Mouse (Mus musculus): ENCODE data around the gene Tmem184a.

The Tmem184a gene

DNA sequence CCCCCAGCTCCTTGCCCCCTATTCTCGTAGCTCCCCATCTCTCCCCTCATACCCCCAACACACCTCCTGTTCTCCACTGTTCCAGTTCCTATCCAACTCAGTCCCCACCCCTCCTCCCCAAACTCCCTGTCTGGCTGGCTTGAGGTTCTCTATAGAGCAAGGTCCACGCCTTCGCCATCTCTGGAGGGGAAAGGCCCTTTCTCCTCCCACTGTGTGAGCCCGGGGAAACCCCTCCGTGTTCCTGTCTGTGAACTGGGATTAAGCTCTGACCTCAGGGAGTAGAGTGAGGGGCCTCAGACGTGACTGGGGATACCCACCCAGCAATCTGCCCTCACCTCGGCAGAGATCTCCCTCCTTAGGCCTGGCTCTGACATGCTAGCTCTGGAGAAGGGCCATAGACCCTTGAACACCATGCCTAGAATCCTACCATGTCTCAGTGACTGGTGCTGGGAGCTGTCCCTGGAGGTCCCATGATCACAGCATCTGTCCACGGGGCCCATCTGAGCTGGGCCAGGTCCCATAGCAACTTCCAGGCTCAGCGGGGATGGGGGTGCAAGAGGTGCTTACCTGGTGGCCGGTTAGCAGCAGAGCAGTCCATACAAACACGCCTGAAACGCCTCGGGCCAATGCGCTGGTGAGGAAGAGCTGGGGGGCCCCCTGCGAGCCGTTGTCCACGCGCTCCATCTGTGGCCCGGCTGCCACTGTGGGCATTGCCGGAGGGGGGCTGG is 7.2 kb downstream of the Tmem184a start:
- no peak for DNase-seq

DNA sequence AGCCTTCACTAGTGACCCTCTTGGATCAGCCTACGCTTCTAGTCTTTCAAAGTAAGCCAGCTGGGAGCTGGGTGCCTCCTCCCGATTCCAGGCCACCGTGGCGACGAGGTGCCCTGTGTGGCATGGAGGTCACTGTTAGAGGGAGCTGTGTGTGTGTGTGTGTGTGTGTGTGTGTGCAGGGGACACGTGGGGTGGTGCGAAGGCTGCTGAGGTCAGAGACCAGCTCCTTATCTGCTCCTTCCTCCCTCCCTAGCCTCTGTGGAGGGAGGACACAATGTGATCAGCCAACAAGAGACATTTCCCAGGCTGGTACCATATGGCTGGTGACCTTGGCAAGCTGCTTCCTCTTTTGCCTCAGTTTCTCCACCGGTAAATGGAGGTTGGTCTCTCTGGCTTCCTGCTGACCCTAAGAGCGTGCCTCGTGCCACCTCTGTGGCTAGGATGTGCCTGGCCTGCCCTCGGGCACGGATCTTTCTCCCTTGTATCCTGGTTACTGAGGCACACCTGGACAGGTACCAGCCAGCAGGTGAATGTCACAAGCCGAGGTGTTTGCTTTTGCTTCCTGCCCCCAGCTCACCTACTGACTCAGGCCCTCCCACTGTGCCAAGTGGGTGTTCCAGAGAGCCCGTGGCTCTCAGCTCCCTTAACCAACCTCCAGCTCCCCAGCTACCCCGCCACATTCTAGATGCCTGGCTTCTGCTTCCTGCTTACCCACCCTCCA is 7.9 kb downstream of the Tmem184a start:
- no peak for DNase-seq

DNA sequence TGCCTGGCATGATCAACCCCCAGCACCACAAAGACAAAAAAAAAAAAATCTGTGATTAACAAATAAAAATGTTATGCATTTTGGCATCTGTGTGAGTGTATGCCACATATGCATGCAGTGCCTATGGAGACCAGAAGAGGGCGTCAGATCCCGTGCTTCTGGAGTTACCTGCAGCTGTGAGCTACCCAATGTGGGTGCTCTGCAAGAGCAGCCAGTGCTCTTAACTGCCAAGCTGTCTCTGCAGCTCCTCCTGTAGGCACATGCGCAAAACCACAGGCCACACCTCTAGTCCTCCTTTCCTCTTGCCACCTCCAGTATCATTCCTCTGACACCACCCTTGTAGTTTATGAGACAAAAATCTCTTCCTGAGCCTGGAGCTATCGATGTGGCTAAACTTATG is 10.3 kb downstream of the Tmem184a start:
- no peak for DNase-seq

DNA sequence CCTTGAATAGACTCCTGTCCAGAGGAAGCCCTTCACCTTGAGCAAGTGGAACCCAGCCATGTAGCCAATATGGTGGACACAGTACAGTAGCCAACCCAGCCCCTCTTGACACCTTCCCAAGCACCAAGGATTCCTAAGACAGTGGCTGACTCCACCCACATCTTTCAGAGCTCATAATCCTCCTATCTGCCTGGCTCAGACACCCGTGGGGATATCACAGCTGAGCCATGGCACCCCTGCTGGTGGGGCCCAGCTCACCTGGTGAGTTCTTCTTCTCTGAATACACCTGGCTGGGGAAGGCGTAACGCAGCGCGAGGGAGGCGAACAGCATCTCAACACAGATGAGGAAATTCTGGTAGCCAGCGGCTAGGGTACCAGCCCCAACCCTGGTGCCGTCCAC is 13.8 kb downstream of the Tmem184a start:
- DNase-seq: no peak

DNA sequence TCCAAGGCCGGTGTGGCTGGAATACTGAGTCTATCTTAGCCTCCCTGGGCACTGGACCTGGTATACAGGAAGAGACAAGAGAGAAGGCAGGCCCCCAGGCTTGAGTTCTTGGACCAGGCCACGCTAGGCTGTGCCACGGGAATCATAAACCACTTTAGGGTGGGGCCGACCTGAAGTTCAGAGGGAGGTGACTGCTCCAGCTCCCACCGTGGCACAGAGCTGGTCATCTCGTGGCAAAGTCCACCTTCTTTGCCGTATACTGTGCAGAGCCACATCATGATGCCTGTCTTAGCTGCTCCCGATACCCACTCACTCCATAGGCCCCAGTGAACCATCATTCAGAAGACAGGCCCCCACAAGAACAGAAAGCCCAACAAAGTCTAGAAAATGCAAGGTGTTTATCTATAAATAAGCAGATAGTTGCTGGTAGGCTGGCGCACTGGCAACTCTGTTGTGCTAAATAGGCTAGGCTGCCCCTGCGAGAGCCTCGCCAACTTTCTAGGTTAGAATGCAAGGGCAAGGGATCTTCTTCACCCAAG is 15.1 kb downstream of the Tmem184a start:
- no peak for DNase-seq

DNA sequence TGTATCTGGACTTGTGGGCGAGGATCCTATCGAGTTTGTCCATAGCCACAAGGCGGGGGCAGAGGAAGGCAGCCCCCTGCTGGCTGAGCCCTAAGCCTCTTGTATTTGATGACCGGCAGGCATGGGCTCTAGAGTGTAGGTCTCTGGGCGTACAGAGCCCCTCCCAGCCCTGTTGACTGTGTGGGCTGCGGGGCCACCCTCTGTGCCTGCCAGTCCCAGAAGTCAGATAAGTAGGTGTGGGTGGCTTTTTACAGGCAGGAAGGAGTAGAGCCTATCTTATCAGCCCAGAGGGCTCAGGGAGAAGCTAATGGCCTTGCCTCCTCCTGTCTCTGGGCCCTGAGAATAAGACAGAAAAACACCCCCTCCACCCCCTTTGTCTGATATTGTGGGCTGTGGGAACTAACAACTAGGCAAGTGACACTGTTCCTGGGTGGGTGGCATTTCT is 15.6 kb downstream of the Tmem184a start:
- DNase-seq: no peak

DNA sequence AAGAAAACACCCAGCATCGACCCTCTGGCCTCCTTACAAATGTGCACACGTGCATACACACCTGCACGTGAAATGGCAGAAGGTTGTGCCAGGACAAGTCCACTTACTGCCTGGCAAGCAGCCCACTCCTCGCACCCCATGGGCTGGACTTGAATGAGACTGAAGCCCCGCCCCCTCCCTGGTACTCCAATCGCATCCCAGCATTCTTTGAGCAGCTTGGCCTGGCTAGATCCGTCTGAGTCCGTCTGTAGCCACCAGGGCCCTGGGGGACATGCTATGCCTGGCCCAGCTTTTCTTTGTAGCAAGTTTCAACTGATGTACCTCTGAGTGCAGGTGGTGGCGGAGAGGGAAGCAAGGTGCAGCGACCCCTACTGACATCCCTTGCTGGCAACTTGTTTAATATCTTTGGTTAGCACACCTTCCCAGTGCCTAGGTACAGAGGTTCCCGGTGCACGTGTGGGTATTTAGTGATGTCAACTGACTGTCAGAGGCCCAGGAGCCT is 16.1 kb downstream of the Tmem184a start:
- no peak for DNase-seq

DNA sequence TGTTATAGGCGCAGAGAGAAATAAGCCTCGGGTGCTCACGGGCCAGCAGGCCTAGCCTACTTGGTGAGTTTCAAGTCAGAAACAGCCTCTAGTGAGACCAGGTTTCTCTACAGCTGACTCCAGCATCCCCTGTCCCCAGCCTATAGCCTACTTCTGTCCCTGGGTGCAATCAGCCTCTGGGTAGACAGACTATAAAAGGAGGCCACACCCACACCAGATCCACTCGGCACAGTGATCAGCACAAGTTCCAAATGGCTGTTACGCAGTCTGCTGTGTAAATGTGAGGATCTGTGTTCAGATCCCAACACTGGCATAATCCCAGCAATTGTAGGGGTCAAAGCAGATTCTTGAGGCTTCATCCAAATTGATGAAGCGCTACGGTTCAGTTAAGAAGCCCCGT is 16.6 kb downstream of the Tmem184a start:
- no peak for DNase-seq

DNA sequence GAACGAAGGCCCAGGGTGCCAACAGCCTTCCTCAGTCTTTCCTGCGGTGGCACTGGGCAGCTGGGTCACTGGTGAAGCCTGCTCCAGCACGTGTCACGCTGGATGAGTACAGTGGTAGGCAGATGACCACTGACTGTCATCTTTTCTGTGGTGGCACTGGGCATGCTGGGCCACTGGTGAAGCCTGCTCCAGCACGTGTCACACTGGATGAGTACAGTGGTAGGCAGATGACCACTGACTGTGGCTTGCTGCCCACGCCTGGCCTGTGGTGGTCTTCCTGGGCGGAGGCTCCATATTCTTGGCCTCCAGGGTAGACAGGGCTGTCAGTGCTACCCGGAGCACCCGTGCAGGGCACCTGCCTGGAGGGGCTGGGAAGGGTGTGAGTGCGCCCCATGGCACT is 17.8 kb downstream of the Tmem184a start:
- no peak for DNase-seq

DNA sequence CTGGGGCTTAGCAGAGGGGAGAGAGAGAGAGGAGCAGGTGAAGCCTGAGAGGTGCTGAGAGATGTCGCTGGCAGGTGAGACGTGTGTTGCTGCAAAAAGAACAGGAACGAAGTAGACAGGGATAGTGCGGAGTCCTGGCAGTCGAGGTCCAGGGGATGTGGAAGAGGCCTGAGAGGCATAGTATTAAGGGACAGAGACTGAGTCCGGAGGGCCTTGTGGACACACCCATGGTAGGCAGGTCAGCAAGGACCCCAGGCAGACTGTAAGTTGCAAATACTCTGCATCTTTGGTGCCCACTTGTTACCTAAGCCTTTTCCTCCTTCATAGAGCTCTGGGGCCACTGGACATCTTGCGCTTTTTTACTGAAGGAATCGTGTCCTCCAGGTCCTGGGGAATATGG is 18.5 kb downstream of the Tmem184a start:
- DNase-seq: no peak

DNA sequence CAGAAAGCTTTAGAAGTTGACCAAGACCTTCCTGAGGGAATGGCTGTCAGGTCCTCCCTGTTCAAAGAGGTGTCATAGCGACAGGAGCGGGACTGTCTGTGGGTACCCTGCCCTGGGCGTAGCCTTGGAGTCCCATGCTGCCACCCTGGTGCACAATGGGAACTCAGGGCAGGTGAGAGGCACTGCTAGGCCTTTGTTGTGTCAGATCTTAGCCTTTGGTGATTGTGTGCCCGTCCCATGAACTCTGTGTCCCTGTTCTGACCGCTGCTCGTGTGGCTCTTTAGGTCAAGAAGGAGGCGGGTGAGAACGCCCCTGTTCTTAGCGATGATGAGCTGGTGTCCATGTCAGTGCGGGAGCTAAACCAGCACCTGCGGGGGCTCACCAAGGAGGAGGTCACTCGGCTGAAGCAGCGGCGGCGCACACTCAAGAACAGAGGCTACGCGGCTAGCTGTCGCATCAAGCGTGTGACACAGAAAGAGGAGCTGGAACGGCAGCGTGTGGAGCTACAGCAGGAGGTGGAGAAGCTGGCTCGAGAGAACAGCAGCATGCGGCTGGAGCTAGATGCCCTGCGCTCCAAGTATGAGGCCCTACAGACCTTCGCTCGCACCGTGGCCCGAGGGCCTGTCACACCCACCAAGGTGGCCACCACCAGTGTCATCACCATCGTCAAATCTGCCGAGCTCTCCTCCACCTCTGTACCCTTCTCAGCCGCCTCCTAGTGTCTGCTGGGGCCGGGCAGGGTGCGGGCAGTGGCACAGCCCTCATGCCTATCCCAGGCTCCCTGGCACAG is 19.7 kb downstream of the Tmem184a start:
- no peak for DNase-seq

DNA sequence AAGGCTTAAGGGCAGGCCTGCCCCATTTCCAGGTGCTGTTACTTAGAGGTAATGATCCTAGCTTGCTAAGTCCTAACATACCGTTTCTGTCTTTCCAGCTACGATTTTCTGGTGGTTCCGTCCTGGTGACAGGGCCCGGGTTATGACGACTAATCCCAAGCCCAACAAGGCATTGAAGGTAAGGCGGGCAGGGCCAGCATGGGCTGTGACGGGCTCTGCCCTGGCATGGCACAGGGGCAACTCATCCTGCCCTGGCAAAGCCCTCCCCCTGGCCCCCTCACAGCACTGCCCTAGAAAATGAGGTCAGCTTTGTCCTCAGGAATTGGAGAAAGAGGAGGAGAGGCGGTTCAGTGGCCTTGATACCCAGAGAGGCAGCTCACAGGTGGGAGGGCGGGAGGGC is 20.7 kb downstream of the Tmem184a start:
- DNase-seq: no peak

DNA sequence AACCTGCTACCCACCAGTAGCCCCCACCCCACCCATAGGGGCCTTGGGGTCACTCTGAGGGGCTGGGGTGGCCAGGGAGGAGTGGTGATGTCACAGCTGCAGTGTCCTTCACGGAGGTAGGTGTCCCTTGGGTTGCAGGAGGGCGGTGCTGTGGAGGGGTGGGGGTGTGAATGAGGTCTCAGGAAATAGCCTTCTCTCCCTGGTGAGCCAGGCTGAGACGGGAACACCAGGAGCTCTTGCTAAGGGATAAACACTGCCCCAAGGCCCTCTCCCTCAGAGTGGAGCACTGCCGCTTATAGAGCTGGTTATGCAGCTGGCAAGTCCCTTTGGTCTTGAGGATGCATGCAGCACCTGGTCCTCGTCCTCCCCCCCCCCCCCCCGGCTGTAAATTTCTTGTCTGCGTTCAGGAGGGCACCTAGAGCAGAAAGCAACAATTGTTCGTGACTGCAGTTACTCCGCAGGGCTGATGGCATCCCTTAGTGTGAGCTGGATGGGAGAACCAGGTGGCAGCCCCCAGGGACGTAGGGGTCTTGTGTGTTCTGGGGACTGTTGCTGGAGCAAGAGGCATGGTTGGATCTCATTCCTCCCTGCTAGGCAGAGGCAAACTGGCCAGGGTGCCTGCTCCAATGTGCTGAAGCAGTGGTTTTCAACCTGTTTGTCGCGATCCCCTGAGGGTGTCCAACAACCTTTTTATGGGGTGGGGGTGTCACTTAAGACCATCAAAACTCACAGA is 21.4 kb downstream of the Tmem184a start:
- no peak for DNase-seq

DNA sequence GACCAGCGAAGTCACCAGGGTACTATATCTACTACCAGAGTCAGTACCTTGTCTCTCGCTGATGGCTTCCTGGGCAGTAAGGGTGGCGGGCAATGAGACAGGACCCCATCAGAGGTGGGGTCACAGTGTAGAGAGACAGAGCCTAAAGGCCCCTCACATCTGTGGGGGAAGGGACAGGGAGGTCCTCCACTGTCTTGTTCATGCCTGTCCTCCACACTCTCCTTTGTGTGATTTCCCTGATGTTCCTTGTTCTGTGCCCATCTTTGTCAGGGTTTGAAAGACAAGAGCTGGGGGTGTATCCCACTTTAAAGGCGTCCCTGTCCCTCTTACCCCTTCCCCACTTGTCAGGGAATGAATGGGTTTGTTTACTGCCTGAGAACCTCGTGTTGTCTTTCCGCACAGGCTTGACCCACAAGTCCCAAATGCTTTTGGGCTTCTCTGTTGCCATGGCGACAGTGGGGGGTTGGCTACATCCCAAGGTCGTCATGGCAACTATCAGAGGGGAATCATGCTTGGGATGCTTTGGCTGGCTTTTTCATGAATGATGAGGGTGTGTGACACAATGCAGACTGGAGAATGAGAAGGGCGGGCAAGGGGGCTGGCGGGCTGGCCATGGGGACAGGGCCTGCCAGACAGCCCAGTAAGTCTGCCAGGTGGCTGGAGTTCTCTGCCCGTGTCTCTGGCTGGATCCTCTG is 22.1 kb downstream of the Tmem184a start:
- peak; percentile 84 for DNase-seq

DNA sequence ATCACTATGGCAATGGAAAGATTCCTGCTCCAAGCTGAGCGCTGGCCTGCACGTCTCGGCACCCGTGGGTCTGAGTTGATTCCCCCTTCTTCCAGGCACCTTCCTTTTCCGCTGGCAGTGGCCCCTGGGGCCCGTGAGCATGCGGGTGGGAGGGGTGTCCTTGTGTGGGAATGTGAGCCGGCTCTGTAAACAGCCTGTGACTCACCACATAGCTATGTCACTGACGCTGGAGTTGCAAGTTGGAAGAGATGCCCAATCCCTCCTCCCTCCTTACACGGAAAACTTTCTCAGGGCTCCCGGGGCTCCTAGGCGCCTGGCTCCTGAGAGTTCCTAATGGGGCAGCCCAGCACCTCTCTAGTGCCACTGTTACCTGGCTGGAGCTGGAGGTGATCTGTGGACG is 22.8 kb downstream of the Tmem184a start:
- peak; percentile 54 for DNase-seq

DNA sequence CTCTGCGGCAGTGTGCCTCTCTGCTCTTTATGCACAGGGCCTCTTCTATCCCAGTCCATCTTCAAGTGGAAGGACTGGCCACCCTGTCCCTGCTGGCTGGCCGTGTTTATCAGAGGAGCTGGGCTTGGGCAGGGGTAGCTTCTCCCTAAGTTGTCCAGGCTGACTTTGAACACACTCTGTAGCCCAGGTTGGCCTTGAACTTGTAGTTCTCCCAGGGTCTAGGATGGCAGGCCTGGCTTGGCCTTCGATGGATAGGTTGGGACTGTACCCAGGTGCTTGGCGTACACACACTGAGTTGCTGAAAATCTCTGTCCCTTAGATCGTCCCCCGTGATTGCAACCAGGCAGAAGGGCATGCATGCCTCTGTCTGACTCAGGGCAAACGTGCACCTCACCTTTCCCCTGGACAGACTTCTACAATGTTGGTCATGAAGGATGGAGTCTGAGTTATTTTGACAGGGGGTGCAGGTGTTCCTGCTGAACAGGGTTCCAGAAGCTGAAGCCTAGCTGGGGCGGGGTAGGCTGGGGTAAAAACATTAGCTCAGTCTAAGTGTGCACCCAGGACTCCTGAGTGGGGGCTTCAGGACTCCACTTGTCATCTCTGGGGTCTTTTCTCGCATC is 23.6 kb downstream of the Tmem184a start:
- no peak for DNase-seq

DNA sequence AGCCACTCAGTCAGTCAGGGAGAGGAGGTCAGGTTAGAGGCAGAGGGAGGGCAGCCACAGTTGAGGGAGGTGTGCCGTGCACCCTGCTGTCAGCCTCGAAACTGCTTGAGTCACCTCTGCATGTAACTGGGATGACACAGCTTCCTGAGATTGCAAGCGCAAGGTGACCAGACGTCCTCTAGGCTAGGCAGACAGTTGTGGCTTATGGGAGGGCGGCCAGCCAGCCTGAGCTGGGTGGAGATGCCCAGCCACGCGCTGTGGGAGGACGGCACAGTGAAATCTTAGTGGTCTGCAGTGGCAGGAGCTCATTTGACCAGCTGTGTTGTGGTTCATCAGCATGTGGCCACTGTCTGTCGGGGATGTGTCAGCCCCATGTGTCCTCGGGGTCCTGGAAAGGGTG is 24.8 kb downstream of the Tmem184a start:
- no peak for DNase-seq

DNA sequence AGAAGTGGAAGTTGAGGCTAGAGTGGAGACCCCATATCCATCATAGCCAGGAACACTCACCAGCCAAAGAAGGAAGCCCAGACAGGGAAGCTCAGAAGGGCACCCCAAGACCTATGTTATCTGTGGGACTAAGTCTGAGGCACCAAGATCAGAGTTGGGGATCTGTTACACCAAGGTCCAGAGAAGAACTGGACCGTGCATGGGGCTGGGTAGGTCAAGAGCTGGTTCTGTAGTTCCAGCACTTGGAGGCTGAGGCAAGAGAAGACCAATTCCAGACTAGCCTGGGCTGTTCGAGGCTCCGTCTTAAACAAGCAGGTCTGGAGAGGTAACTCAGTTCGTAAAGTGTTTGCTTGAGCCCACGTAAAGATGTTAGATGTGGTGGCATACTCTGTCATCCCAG is 25.6 kb downstream of the Tmem184a start:
- no peak for DNase-seq

DNA sequence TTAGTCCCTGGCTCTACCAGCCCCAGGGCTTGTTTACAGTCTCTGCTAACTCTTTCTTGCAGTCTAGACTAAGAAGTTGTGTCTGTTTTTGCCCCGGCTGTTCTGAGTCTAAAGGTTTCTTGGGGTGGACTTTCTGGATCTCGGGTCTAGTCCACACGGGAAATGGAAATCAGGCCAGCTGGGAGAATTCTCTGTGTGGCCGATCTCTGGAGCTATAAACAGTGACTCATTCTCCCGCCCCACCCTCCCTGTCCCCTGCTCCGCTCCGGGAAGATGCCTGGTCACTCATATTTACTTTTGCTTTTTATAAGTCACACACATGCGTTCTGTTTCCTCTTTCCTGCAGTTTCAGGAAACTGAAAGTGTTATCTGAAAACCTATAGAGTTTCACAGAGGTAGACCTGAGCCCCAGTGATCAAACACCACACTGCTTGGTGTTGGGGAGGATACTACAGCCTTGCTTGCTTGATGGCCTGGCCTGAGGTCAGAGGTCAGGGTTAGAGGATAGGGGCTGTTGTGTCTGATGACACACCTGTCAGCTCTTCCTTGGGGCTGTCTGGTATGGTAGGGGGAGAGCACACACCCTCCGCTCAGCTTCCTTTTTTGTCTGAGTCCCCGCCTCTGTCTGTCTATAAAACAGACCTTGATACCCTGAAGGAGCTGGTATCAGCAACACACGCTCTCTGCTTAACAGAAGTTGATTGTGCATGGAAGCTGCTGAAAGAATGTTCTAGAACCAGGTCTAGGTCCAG is 26.2 kb downstream of the Tmem184a start:
- no peak for DNase-seq

DNA sequence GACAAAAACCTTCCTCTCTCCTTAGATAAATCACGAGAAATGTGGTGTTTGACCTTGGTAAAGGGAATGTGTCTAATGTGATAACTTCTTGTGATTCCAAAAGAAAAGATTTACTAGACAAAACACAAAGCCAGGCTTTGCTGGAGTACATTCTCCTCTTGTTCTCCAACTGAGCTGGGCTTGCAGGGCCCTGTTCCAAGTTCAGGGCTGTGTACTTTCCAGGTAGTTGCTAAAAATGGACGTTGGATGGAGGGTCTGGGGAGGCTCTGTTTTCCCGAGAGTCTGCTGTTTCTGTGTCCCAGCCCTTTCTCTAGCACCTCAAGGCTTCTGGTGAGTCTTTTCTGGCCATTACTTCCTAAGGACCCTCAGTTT is 26.8 kb downstream of the Tmem184a start:
- no peak for DNase-seq
